Mouse (Mus musculus) kidney, postnatal 25 days (tissue): ENCODE measurements around the gene Hhipl1.

Experiments used
- DNase-seq, 2 experiments: peaks; one replicate each; pipeline ENCODE4 v3.0.0; 2021; ENCODE audit warnings: mixed read lengths in 2 of 2

Gene Hhipl1

DNA sequence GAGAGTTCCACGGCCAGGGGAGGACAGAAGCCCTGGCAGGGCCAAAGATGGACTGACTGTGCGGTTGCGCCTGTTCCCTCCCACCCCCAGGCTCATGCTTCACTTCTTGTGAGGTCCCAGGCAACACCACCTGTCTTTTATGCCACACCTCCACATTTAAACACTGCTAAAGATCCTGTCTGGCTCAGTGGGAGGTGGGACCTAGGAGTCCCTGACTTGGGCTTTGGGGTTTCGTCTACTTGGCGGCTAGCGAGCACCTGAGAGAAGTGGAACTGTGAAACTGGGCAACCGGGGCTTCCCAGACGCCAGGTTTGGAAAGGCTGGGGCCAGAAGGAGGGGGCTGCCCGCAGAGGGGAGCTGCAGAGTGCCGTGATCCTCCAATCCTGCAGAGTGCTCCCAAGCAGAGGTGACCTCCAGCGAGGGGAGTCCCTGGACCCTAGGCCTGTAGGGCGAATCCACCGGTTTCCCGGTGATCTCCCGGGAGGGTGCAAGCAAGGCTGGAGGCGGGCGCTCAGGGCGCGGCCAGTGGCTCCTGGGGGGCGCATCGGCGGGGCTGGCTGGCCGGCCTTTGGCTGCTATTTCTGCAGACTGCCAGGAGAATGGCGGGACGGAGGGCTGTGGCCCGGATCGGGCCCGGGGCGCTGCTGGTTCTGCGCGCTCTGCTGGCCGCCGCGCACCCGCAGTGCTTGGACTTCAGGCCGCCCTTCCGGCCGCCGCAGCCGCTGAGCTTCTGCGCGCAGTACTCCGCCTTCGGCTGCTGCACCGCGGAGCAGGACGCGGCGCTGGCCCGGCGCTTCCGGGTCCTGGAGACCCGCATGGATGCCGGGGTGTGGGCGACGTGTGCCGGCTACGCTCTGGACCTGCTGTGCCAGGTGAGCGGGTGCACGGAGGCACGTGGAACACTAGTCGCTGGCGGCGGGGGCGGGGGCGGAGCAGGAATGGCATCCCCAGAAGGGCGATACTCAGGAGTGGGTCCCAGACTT lies at the start of gene Hhipl1:
Gene Hhipl1 (plus strand): TSS at position 459 of the 983 bp plus-strand sequence.
- peak; percentile 44 to 70 for DNase-seq

GRCm38 (mm10) chr12:108256734-108257133 lies 49.3 kb upstream of the Hhipl1 start:
- DNase-seq, result peak; percentile 56 to 83

- no peak for DNase-seq
These were observed 46.6 kb upstream of the Hhipl1 start for GRCm38 (mm10) chr12:108259322-108260049.

DNA sequence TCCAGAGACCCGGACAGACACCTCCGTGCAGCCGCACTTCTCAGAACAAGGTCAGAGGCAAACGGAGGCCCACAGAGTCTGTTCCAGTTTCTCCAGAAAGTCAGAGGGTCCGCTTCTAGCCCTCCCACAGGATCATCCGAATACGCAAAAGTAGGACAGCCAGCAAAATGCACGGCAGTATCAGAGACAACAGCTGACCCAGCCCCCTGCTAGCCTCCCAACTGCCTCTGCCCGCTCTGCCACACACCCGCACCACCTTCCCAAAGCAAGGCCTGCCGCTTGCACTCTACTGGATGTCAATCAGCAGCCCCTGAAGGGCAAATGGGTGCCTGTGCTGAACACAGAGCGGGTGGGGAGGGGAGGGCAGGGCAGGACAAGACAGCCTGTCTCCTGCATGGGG lies 45.1 kb upstream of the Hhipl1 start:
- DNase-seq, result no peak

DNA sequence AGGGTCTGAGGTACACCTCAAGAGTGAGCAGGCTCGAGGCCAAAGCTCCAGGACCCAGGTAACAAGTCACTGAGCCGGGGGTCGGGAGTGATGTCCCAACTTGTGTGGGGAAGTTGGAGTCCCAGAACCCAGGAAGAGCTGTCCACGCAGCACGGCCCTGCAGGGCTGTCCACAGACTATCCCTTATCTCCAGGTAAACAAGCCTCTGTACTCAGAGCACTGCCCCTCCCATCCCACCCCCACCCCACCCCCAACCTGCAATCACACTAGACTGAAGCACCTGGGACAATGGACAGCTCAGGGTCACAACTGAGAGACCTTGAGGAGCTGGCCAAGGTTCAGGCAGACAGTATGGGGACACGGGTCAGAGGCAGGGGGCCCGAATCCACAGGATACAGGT lies 41.2 kb upstream of the Hhipl1 start:
- DNase-seq, result no peak

GRCm38 (mm10) chr12:108265831-108266619 lies 40.0 kb upstream of the Hhipl1 start:
- DNase-seq, result peak; percentile 43 to 67

- peak in 1 of 2 experiments; percentile 66 for DNase-seq
These were observed 38.4 kb upstream of the Hhipl1 start for GRCm38 (mm10) chr12:108267653-108268052.

DNA sequence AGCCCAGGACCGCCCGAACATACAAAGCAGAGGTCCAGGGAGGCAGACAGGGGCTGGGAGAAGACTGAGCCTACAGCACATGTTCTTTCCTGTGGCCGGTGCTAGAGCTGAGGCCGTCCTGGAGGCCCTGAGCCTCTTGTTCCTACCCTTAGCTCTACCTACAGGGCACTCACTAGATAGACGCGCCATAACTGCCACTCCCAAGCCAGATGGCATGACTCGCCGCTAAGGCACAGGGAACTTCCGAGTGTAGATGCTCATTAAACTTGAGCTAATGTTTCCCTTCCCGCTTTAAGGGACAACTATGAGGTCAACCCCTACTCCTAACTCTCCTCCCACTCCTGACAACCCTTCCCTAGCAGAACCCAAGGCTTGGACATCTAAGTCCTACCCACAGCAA lies 37.1 kb upstream of the Hhipl1 start:
- no peak for DNase-seq

- no peak for DNase-seq
These were observed 36.4 kb upstream of the Hhipl1 start for GRCm38 (mm10) chr12:108269699-108270098.

DNA sequence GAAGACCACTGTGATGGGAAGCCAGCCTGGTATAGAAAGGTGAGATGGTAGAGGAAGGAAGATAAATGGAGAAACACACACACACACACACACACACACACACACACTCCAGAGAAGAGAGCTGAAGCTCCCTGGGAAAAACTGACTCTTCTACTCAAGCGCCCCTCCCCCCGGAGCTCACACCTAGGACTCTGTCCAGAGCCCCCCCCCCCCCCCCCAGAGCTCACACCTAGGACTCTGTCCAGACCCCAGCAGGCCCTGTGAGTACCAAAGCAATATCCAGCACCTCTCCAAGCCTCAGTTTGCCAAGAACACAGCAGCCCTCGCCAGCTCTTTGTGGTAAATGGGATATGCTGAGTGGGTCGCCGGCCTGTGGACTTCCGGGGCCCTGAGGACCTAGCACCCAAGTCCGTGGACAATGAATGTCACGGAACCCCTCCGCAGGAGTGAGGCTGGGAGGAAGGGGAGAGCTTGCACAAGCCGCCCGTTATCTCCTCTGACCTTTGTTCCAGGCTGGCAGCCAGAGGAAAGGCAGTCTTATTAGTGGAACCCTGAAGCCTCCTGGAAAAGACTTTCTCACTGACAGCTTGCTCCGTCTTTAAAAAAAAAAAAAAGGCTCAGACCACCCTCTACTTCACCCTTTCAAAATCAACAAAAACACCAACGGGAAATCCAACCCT lies 35.7 kb upstream of the Hhipl1 start:
- DNase-seq, result peak; percentile 60 to 80

DNA sequence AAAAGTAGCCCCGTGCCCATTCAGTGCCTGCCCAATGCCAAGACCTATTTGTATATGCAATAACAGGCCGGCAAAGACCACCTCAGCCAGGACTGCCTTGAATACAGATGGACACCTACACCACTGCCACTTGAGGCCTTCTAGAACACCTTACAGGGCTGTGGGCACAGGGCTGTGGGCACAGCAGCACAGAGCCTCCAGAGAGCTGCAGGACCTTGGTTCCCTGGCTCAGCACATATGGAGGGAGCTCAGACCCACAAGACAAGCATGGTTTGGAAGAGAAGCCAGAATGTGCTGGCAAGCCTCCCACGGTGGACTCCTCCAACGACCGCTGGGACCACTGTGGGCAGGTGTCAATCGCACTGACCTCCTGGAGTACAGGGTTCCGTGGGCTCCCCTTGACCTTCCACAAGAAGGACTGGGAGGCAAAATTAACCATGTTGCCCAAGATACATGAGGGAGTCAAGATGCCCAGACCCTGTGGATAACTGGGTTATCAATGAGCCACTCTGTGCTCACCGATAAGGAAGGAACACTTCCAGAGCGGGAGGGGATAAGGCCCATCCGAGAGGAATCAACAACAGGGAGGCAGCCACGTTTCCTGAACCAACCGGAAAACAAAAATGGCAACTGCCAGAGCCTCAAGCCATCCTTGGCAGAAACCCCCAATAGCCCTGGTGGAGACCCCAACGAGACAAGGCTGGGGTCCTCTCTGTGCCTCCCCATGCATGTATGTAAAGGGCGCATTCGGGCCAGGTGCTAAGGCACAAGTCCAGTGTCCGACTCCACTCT lies 34.5 kb upstream of the Hhipl1 start:
- DNase-seq, result no peak

GRCm38 (mm10) chr12:108272143-108272635 lies 33.9 kb upstream of the Hhipl1 start:
- DNase-seq, result no peak

GRCm38 (mm10) chr12:108273466-108274312 lies 32.4 kb upstream of the Hhipl1 start:
- no peak for DNase-seq

GRCm38 (mm10) chr12:108274313-108274595 lies 31.8 kb upstream of the Hhipl1 start:
- DNase-seq, result no peak

- peak; percentile 40 to 65 for DNase-seq
These were observed 31.2 kb upstream of the Hhipl1 start, which contains the start of gene Ccdc85c for GRCm38 (mm10) chr12:108274661-108275507. Gene Ccdc85c (minus strand): TSS chr12:108275425.

GRCm38 (mm10) chr12:108275508-108275890 lies 30.6 kb upstream of the Hhipl1 start:
- peak; percentile 97 to 99 for DNase-seq

GRCm38 (mm10) chr12:108275920-108276822 lies 29.9 kb upstream of the Hhipl1 start:
- DNase-seq, result peak; percentile 49 to 82

- DNase-seq, result peak in 1 of 2 experiments; percentile 43
These were observed 28.7 kb upstream of the Hhipl1 start for GRCm38 (mm10) chr12:108277341-108277841.
